Mouse (Mus musculus): ENCODE measurements around the gene Ccdc14. TPM values are rescaled to one million over a fixed set of nuclear protein-coding genes. Genes with fewer than 3 reads are reported as not detected.
"Not testable (repeated sequence)": the region's sequence is repeated elsewhere in the genome, so short reads cannot be mapped to it uniquely, and the experiment has no call there.

Ccdc14 gene
- total and polyA plus RNA-seq, 2 experiments: 0.28 to 1.3 TPM

DNA sequence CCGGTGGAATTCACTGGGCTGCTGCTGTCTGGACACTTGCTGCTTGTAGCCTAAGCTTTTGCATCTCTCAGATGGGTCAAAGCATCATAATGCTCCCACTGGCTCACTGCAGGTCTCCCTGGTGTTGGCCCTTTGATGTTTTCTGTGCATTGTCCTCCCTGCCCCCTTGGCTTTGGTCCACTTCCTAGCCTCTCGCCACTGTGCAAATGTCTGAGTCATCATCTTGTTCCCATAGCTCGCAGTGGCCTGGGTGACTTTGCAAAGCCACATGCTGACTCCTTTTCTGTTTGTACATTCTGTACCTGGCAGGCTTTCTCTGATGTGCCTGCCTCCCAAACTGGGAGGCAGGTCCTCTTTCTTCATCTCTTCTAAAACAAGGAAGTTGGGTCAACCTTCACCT, 17.6 kb upstream of the Ccdc14 start:
- Histone ChIP-seq H3K27me3 (ENCODE audit: control insufficient read depth, insufficient read depth, low read length) (no peaks in the 10 kb centered on the region), H3K4me1 (ENCODE audit: control insufficient read depth, insufficient read depth, low read length) (no peaks in the 10 kb centered on the region), H3K4me3 (ENCODE audit: insufficient read depth, low read depth, low read length) (no peak overlapping the region), H3K27ac (replicated peaks; ENCODE audit: insufficient read depth, low read depth, low read length) (no peak overlapping the region), H3K36me3 (ENCODE audit: control insufficient read depth, insufficient read depth, low read length) (no peaks in the 10 kb centered on the region), H3K79me2 (ENCODE audit: control insufficient read depth, insufficient read depth, low read length) (no peaks in the 10 kb centered on the region), H3K9ac (ENCODE audit: low read depth, low read length) (no peak overlapping the region)
- no peak for DNase-seq (ENCODE audit: extremely low read depth, low read depth, low spot score)
- 42% methylated on average over 3 of the region's 3 CpGs for WGBS
- TF ChIP-seq POLR2A (IDR thresholded peaks at IDR 0.05; ENCODE audit: extremely low read depth, insufficient read depth, low read length): no peak
- TF ChIP-seq CTCF (IDR thresholded peaks at IDR 0.05; ENCODE audit: low read depth, low read length): no peak

DNA sequence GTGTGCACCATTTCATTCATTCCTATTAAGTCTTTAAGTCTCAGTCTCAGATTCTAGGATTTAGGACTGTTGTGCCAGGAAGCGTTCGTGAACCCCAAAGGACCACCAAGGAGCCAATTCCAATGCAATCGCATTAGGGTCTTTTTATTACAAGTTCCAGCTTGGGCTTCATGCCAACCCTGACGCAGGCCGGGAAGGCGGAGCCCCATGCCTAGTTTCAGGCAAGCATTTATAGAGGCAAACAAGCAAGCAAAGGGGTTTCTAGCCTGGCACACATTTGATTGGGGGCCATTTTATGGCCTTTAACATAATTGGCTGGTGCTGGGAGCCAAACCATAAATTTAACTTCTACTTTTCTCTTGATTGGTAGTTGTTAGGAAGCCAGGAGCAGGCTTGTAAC, 16.1 kb upstream of the Ccdc14 start:
- no peaks in the 10 kb centered on the region for H3K4me1 ChIP-seq (ENCODE audit: control insufficient read depth, insufficient read depth, low read length)
- no peak overlapping the region for H3K4me3 ChIP-seq (ENCODE audit: insufficient read depth, low read depth, low read length)
- H3K27ac ChIP-seq (replicated peaks; ENCODE audit: insufficient read depth, low read depth, low read length): no peak overlapping the region
- 92% methylated on average over 6 of the region's 6 CpGs for WGBS
- TF ChIP-seq CTCF (IDR thresholded peaks at IDR 0.05; ENCODE audit: low read depth, low read length) (no peak), POLR2A (IDR thresholded peaks at IDR 0.05; ENCODE audit: extremely low read depth, insufficient read depth, low read length) (no peak)
- no peaks in the 10 kb centered on the region for H3K36me3 ChIP-seq (ENCODE audit: control insufficient read depth, insufficient read depth, low read length)
- no peaks in the 10 kb centered on the region for H3K27me3 ChIP-seq (ENCODE audit: control insufficient read depth, insufficient read depth, low read length)
- DNase-seq (ENCODE audit: extremely low read depth, low read depth, low spot score): no peak
- no peak overlapping the region for H3K9ac ChIP-seq (ENCODE audit: low read depth, low read length)
- no peaks in the 10 kb centered on the region for H3K79me2 ChIP-seq (ENCODE audit: control insufficient read depth, insufficient read depth, low read length)

DNA sequence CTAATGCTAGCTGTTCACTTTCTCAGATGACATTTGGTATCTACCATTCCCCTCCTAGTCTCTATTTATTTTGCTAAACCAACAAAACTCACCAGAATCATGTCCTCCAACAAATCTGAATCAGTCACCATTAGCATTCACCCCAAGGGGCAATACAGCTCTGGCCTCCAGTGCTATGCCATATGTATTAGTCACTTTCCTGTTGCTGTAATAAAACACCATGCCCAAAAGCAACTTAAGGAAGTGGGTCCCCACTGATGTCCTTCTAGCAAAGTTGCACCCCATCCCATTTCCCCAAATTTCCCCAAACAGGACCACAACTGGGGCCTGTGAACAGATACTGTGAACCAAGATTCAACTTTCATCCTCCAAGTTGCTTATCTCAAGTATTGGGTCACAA, 8.6 kb upstream of the Ccdc14 start:
- Histone ChIP-seq H3K4me1 (ENCODE audit: control insufficient read depth, insufficient read depth, low read length) (no peaks in the 10 kb centered on the region), H3K9ac (ENCODE audit: low read depth, low read length) (no peak overlapping the region), H3K36me3 (ENCODE audit: control insufficient read depth, insufficient read depth, low read length) (no peaks in the 10 kb centered on the region), H3K27ac (replicated peaks; ENCODE audit: insufficient read depth, low read depth, low read length) (no peak overlapping the region), H3K27me3 (ENCODE audit: control insufficient read depth, insufficient read depth, low read length) (0 out of 2 replicates have a peak, but pooled peaks cover 2% of the 10 kb centered on the region), H3K4me3 (ENCODE audit: insufficient read depth, low read depth, low read length) (no peak overlapping the region), H3K79me2 (ENCODE audit: control insufficient read depth, insufficient read depth, low read length) (no peaks in the 10 kb centered on the region)
- no peak for DNase-seq (ENCODE audit: extremely low read depth, low read depth, low spot score)
- no peak for TF ChIP-seq CTCF (IDR thresholded peaks at IDR 0.05; ENCODE audit: low read depth, low read length)
- TF ChIP-seq POLR2A (IDR thresholded peaks at IDR 0.05; ENCODE audit: extremely low read depth, insufficient read depth, low read length): no peak

DNA sequence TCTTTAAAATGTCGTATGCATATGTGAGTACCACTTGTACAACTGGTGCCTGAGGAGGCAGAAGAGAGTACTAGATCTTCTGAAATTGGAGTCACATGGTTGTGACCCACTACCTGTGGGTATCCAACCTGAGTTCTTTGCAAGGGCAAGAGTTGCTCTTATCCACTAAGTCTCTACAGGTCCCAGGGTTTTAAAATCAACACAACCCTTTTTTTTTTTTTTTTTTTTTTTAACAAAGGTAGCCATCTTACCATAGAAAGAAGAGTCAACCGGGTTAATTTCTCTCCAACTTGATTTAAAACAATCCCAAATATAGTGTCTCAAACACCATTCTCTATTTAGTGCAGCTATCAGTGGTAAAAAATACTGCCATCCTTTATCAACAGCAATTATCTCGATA, 537 bp upstream of the Ccdc14 start:
- DNase-seq (ENCODE audit: extremely low read depth, low read depth, low spot score): no peak
- H3K4me1 ChIP-seq (ENCODE audit: control insufficient read depth, insufficient read depth, low read length): peaks cover 4% of the 10 kb centered on the region
- H3K27ac ChIP-seq (replicated peaks; ENCODE audit: insufficient read depth, low read depth, low read length): no peak overlapping the region
- no peak overlapping the region for H3K4me3 ChIP-seq (ENCODE audit: insufficient read depth, low read depth, low read length)
- no peak overlapping the region for H3K9ac ChIP-seq (ENCODE audit: low read depth, low read length)
- 0 out of 2 replicates have a peak, but pooled peaks cover 2% of the 10 kb centered on the region for H3K27me3 ChIP-seq (ENCODE audit: control insufficient read depth, insufficient read depth, low read length)
- no peaks in the 10 kb centered on the region for H3K36me3 ChIP-seq (ENCODE audit: control insufficient read depth, insufficient read depth, low read length)
- TF ChIP-seq CTCF (IDR thresholded peaks at IDR 0.05; ENCODE audit: low read depth, low read length) (no peak), POLR2A (IDR thresholded peaks at IDR 0.05; ENCODE audit: extremely low read depth, insufficient read depth, low read length) (no peak)
- WGBS: 70% methylated on average over 3 of the region's 3 CpGs
- no peaks in the 10 kb centered on the region for H3K79me2 ChIP-seq (ENCODE audit: control insufficient read depth, insufficient read depth, low read length)

DNA sequence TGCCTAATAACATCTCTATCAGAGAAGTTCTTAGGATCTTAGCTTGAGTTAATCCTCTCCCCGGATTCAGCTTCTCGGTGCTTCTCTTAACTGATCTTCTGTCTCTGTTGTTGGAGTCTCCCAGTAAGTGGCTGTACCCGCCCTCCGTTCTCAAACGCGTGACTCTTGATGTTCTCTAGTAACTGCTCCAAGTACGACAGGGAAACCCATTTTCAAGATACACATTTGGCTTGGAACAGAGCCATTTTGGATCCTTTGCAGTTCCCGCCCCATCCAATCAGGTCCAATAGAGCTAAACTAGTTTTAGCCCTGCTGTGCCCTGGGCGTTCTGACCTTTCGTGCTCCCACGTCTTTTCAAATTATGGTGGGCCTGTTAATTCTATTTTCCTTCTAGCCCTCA, 740 bp downstream of the Ccdc14 start:
- no peaks in the 10 kb centered on the region for H3K27me3 ChIP-seq (ENCODE audit: control insufficient read depth, insufficient read depth, low read length)
- peak; percentile 67 for DNase-seq (ENCODE audit: extremely low read depth, low read depth, low spot score)
- H3K27ac ChIP-seq (replicated peaks; ENCODE audit: insufficient read depth, low read depth, low read length): no peak overlapping the region
- no peak overlapping the region; the same call in 1 of the 2 replicates for H3K9ac ChIP-seq (ENCODE audit: low read depth, low read length)
- H3K4me1 ChIP-seq (ENCODE audit: control insufficient read depth, insufficient read depth, low read length): peaks cover 4% of the 10 kb centered on the region
- H3K4me3 ChIP-seq (ENCODE audit: insufficient read depth, low read depth, low read length): peak overlapping the region; percentile 95
- TF ChIP-seq CTCF (IDR thresholded peaks at IDR 0.05; ENCODE audit: low read depth, low read length) (no peak), POLR2A (IDR thresholded peaks at IDR 0.05; ENCODE audit: extremely low read depth, insufficient read depth, low read length) (no peak)
- H3K36me3 ChIP-seq (ENCODE audit: control insufficient read depth, insufficient read depth, low read length): no peaks in the 10 kb centered on the region
- WGBS: 13% methylated on average over 11 of the region's 11 CpGs
- no peaks in the 10 kb centered on the region for H3K79me2 ChIP-seq (ENCODE audit: control insufficient read depth, insufficient read depth, low read length)

DNA sequence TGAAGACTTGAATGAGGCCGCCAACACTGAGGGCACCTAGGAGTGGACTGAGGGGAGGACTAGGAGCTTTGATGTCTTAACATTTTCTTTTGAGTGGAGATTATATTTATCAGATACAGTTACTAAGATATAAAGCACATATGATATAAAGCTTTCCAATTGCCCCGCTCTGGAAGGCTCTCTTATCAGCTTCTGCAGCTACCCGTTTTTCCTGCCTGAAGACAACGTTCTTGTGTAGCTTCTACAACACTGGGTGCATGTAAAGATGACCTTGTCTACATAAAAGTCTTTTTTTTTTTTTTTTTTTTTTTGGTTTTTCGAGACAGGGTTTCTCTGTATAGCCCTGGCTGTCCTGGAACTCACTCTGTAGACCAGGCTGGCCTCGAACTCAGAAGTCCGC, 4.1 kb downstream of the Ccdc14 start:
- Histone ChIP-seq H3K36me3 (ENCODE audit: control insufficient read depth, insufficient read depth, low read length) (peaks cover 1% of the 10 kb centered on the region; the same call in 1 of the 2 replicates), H3K27me3 (ENCODE audit: control insufficient read depth, insufficient read depth, low read length) (no peaks in the 10 kb centered on the region), H3K79me2 (ENCODE audit: control insufficient read depth, insufficient read depth, low read length) (no peaks in the 10 kb centered on the region), H3K27ac (replicated peaks; ENCODE audit: insufficient read depth, low read depth, low read length) (no peak overlapping the region), H3K4me1 (ENCODE audit: control insufficient read depth, insufficient read depth, low read length) (peaks cover 4% of the 10 kb centered on the region), H3K4me3 (ENCODE audit: insufficient read depth, low read depth, low read length) (no peak overlapping the region), H3K9ac (ENCODE audit: low read depth, low read length) (no peak overlapping the region)
- WGBS: 92% methylated on average over 6 of the region's 7 CpGs
- DNase-seq (ENCODE audit: extremely low read depth, low read depth, low spot score): no peak
- TF ChIP-seq CTCF (IDR thresholded peaks at IDR 0.05; ENCODE audit: low read depth, low read length) (no peak), POLR2A (IDR thresholded peaks at IDR 0.05; ENCODE audit: extremely low read depth, insufficient read depth, low read length) (no peak)

DNA sequence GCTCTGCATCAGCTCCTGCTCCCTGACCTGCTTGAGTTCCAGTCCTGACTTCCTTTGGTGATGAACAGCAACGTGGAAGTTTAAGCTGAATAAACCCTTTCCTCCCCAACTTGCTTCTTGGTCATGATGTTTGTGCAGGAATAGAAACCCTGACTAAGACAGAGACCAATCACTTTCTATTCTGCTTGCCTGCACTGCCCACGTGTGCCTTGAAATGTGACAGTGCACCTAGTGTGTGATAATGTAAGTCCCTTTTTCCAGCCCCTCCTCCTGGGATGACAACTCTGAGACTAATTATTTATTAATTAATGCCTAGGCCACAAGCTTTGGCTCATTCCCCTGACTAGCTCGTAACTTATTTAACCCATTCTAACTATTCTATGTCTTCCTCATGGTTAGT, 8.3 kb downstream of the Ccdc14 start:
- not testable (repeated sequence) for H3K9ac ChIP-seq (ENCODE audit: low read depth, low read length); H3K27ac ChIP-seq (replicated peaks; ENCODE audit: insufficient read depth, low read depth, low read length); H3K4me1 ChIP-seq (ENCODE audit: control insufficient read depth, insufficient read depth, low read length); H3K27me3 ChIP-seq (ENCODE audit: control insufficient read depth, insufficient read depth, low read length); H3K4me3 ChIP-seq (ENCODE audit: insufficient read depth, low read depth, low read length); H3K36me3 ChIP-seq (ENCODE audit: control insufficient read depth, insufficient read depth, low read length); H3K79me2 ChIP-seq (ENCODE audit: control insufficient read depth, insufficient read depth, low read length); DNase-seq (ENCODE audit: extremely low read depth, low read depth, low spot score)
- WGBS: 76% methylated on average over 3 of the region's 3 CpGs

Data from liver, adult 2 months (tissue).